Mouse (Mus musculus): ENCODE data around the gene Aff3.
"Not testable (repeated sequence)": the region's sequence is repeated elsewhere in the genome, so short reads cannot be mapped to it uniquely, and the experiment has no call there.

The Aff3 gene

GRCm38 (mm10) chr1:38439751-38440470 lies 224.8 kb downstream of the Aff3 start:
- no peak for DNase-seq (ENCODE audit: low spot score in 2 of 2)

GRCm38 (mm10) chr1:38438447-38438846 lies 226.3 kb downstream of the Aff3 start:
- peak; percentile 74 to 82 for DNase-seq (ENCODE audit: low spot score in 2 of 2)

- peak in 1 of 2 experiments; percentile 12 for DNase-seq (ENCODE audit: low spot score in 2 of 2)
Observed at GRCm38 (mm10) chr1:38437671-38438070, 227.1 kb downstream of the Aff3 start.

GRCm38 (mm10) chr1:38436471-38437340 lies 228.0 kb downstream of the Aff3 start:
- DNase-seq (ENCODE audit: low spot score in 2 of 2) = no peak

- DNase-seq (ENCODE audit: low spot score in 2 of 2) = not testable (repeated sequence)
Observed at GRCm38 (mm10) chr1:38430311-38430710, 234.4 kb downstream of the Aff3 start.

- DNase-seq (ENCODE audit: low spot score in 2 of 2) = peak; percentile 72
Observed at GRCm38 (mm10) chr1:38428708-38429683, 235.8 kb downstream of the Aff3 start.

- no peak for DNase-seq (ENCODE audit: low spot score in 2 of 2)
Observed at GRCm38 (mm10) chr1:38422921-38423320, 241.8 kb downstream of the Aff3 start.

GRCm38 (mm10) chr1:38419331-38419730 lies 245.4 kb downstream of the Aff3 start:
- DNase-seq (ENCODE audit: low spot score in 2 of 2) = no peak

GRCm38 (mm10) chr1:38418181-38419032 lies 246.3 kb downstream of the Aff3 start:
- DNase-seq (ENCODE audit: low spot score in 2 of 2) = no peak

- DNase-seq (ENCODE audit: low spot score in 2 of 2) = no peak
Observed at GRCm38 (mm10) chr1:38417196-38417595, 247.6 kb downstream of the Aff3 start.

GRCm38 (mm10) chr1:38415511-38415910 lies 249.2 kb downstream of the Aff3 start:
- no peak for DNase-seq (ENCODE audit: low spot score in 2 of 2)

GRCm38 (mm10) chr1:38411106-38411505 lies 253.6 kb downstream of the Aff3 start:
- no peak for DNase-seq (ENCODE audit: low spot score in 2 of 2)

- peak; percentile 29 to 39 for DNase-seq (ENCODE audit: low spot score in 2 of 2)
Observed at GRCm38 (mm10) chr1:38410457-38410856, 254.3 kb downstream of the Aff3 start.

- no peak for DNase-seq (ENCODE audit: low spot score in 2 of 2)
Observed at GRCm38 (mm10) chr1:38408241-38408640, 256.5 kb downstream of the Aff3 start.

- DNase-seq (ENCODE audit: low spot score in 2 of 2) = no peak
Observed at GRCm38 (mm10) chr1:38403781-38404180, 261.0 kb downstream of the Aff3 start.

GRCm38 (mm10) chr1:38401856-38402255 lies 262.9 kb downstream of the Aff3 start:
- DNase-seq (ENCODE audit: low spot score in 2 of 2) = no peak

GRCm38 (mm10) chr1:38399269-38399668 lies 265.5 kb downstream of the Aff3 start:
- no peak for DNase-seq (ENCODE audit: low spot score in 2 of 2)

- DNase-seq (ENCODE audit: low spot score in 2 of 2) = no peak
Observed at GRCm38 (mm10) chr1:38398566-38398965, 266.2 kb downstream of the Aff3 start.

- DNase-seq (ENCODE audit: low spot score in 2 of 2) = no peak
Observed at GRCm38 (mm10) chr1:38395194-38395681, 269.5 kb downstream of the Aff3 start.

- no peak for DNase-seq (ENCODE audit: low spot score in 2 of 2)
Observed at GRCm38 (mm10) chr1:38394493-38394892, 270.3 kb downstream of the Aff3 start.
